Mouse (Mus musculus) MEL (cell line): ENCODE results near the gene Nup93.

Experiments used
- CHD2 ChIP-seq: IDR thresholded peaks from 2 replicates; pipeline ENCODE4 v1.6.1; 2011; ENCODE audit warnings: low read length, improper control_type of control experiment
- CTCF ChIP-seq, 3 experiments: IDR thresholded peaks in 2 of 3; conservative IDR thresholded peaks in 1 of 3; 2 replicates each; pipeline ENCODE4 v1.5.1; 2011 to 2012; ENCODE audit warnings: low read length in 3 of 3, low read depth in 2 of 3, mild to moderate bottlenecking in 2 of 3, improper control_type of control experiment in 1 of 3, inconsistent platforms in 1 of 3, mixed read lengths in 1 of 3, moderate library complexity in 1 of 3; ENCODE audit not compliant: control insufficient read depth in 1 of 3, insufficient read depth in 1 of 3, poor library complexity in 1 of 3, severe bottlenecking in 1 of 3
- E2F4 ChIP-seq: IDR thresholded peaks from 2 replicates; pipeline ENCODE4 v1.6.1; 2011; ENCODE audit warnings: low read depth, low read length, improper control_type of control experiment, borderline replicate concordance
- ELF1 ChIP-seq: IDR thresholded peaks from 2 replicates; pipeline ENCODE4 v1.6.1; 2014; ENCODE audit warnings: low read depth, mild to moderate bottlenecking, inconsistent platforms, low read length, improper control_type of control experiment, moderate library complexity
- GABPA ChIP-seq: IDR thresholded peaks from 2 replicates; pipeline ENCODE4 v1.6.1; 2012; ENCODE audit warnings: low read depth, mild to moderate bottlenecking, inconsistent platforms, low read length, improper control_type of control experiment, moderate library complexity
- GATA1 ChIP-seq: IDR thresholded peaks from 2 replicates; pipeline ENCODE4 v1.6.1; 2011; ENCODE audit warnings: low read depth, low read length, improper control_type of control experiment
- JUND ChIP-seq: IDR thresholded peaks from 2 replicates; pipeline ENCODE4 v1.6.1; 2011; ENCODE audit warnings: low read depth, mild to moderate bottlenecking, improper control_type of control experiment, low read length
- POLR2A ChIP-seq, 2 experiments: IDR thresholded peaks; 2 replicates each; pipeline ENCODE4 v1.6.1; 2011 to 2012; ENCODE audit warnings: low read length in 2 of 2, mild to moderate bottlenecking in 2 of 2, control low read depth in 1 of 2, improper control_type of control experiment in 1 of 2, low read depth in 1 of 2, moderate library complexity in 1 of 2; ENCODE audit not compliant: control insufficient read depth in 1 of 2, insufficient read depth in 1 of 2, poor library complexity in 1 of 2
- POLR2AphosphoS2 ChIP-seq: IDR thresholded peaks from 2 replicates; pipeline ENCODE4 v1.6.1; 2011; ENCODE audit warnings: low read length, improper control_type of control experiment
- RAD21 ChIP-seq: IDR thresholded peaks from 2 replicates; pipeline ENCODE4 v1.6.1; 2011; ENCODE audit warnings: mild to moderate bottlenecking, low read depth, low read length, improper control_type of control experiment
- TCF12 ChIP-seq: IDR thresholded peaks from 2 replicates; pipeline ENCODE4 v1.6.1; 2014; ENCODE audit warnings: low read depth, mild to moderate bottlenecking, inconsistent platforms, low read length, improper control_type of control experiment, moderate library complexity
- ZC3H11A ChIP-seq: IDR thresholded peaks from 2 replicates; pipeline ENCODE4 v1.6.1; 2012; ENCODE audit warnings: low read depth, mild to moderate bottlenecking, inconsistent platforms, low read length, improper control_type of control experiment
- ZNF384 ChIP-seq: IDR thresholded peaks from 2 replicates; pipeline ENCODE4 v1.6.1; 2012; ENCODE audit warnings: low read depth, mild to moderate bottlenecking, inconsistent platforms, low read length, improper control_type of control experiment

GRCm38 (mm10) chr8:94284204-94284603 is 69.8 kb downstream of the Nup93 start:
- TF ChIP-seq ELF1 = no peak
- TF ChIP-seq POLR2AphosphoS2 = no peak
- TF ChIP-seq GABPA = no peak
- no peak for TF ChIP-seq ZNF384
- TF ChIP-seq POLR2A (IDR thresholded peaks at IDR 0.05; ENCODE audit: control insufficient read depth in 1 of 2, insufficient read depth in 1 of 2, low read depth in 1 of 2, low read length in 2 of 2, poor library complexity in 1 of 2) = no peak
- TF ChIP-seq RAD21 = no peak
- no peak for TF ChIP-seq CHD2
- TF ChIP-seq TCF12 = no peak
- TF ChIP-seq E2F4 = no peak
- no peak for TF ChIP-seq GATA1
- no peak for TF ChIP-seq CTCF (IDR thresholded peaks at IDR 0.05 in 2 of 3, conservative IDR thresholded peaks at IDR 0.05 in 1 of 3; ENCODE audit: control insufficient read depth in 1 of 3, insufficient read depth in 1 of 3, low read depth in 2 of 3, low read length in 3 of 3, poor library complexity in 1 of 3, severe bottlenecking in 1 of 3)
- no peak for TF ChIP-seq ZC3H11A
- no peak for TF ChIP-seq JUND
